Mouse (Mus musculus) kidney, adult 18-20 months (tissue): ENCODE results near the gene Samd4b.
"Not testable (repeated sequence)": the region's sequence is repeated elsewhere in the genome, so short reads cannot be mapped to it uniquely, and the experiment has no call there.

ENCODE experiments used
- DNase-seq: peaks from one replicate; pipeline ENCODE4 v3.0.0; 2021

Samd4b gene

DNA sequence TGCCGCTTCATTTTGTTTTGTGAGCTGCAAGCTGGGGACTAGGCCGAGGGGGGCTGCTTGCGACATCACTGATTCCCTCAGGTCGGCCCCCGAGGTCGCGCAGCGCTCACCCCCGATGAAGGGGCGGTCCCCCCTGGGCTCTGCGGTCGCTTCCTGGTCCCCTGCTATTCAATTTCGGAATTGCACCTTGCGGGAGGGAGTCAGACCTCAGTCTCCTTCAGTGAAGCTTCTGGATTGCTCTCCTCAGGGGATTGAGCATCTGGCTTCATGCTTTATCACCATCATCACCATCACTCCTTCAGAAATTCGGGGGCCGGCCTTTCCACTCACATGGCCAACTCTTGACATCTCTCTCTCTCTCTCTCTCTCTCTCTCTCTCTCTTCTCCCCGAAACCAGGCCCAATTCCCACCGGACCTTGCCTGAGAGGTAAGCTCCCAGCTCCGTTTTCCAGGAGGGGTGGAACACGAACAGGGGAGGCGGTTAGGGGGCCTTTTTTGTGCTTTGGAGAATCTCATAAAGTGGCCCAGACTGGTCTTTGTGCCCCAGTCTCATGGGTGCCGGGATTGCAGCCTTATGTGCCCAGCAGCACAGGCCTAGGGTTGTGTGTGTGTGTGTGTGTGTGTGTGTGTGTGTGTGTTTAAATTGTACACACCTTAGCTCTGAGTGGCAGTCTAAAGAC, 204.5 kb downstream of the Samd4b start:
- no peak for DNase-seq

- DNase-seq, result peak; percentile 96
Measured at GRCm38 (mm10) chr7:28392429-28393271, 205.3 kb downstream of the Samd4b start, which contains the start of the genes Med29 and Paf1. TSS of gene Med29 (minus strand) at chr7:28392708. TSS of gene Paf1 (plus strand) at chr7:28392951.

GRCm38 (mm10) chr7:28390331-28390730, 207.6 kb downstream of the Samd4b start:
- no peak for DNase-seq

DNA sequence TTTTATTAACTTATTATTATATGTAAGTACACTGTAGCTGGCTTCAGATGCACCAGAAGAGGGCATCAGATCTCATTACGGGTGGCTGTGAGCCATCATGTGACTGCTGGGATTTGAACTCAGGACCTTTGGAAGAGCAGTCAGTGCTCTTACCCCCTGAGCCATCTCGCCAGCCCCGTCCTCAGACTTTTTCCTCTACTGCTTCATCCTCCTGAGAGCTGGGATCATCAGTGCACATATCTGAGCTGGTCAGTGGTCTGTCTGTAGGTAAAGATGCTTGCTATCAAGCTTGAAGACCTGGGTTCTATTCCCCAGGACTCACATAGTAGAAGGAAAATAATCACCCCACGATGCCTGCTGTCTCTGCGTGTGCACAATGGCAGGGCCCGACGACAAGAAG, 210.6 kb downstream of the Samd4b start:
- not testable (repeated sequence) for DNase-seq

DNA sequence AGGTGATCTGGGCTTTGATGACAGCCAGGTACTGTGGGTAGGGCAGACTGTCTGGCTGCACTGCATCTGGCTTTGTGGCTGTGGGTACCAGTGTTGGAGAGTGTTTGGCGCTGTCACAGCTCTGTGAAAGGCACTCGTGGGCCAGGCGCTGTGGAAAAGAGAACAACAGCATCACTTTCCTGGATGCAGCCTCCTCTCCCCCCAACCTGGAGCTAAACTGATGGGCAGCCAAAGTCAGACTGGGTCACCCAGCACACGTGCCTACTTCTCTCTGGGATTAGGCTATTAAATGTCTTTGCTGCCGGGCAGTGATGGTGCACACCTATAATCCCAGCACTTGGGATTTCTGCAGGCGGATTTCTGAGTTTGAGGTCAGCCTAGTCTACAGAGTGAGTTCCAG, 211.1 kb downstream of the Samd4b start:
- not testable (repeated sequence) for DNase-seq

DNA sequence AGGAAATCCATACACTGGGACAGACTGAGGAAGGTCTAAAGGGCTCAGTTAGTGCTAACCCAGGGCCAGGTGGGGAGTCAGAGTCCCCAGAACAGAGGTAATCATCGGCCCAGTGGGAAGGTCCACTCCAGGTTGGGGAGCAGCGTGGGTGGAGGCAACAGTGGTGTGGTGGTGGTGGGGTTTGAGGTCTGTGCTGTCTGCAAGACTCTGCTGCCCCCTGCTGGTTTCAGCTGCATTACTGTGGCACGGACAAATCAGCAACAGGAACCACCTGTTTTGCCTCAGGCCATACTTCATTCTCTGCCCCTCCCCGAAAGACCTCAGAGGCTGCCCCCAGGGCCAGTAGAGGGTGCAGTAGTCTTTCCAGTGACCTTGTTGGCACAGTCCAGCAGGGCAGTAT, 211.5 kb downstream of the Samd4b start:
- DNase-seq, result peak; percentile 88

DNA sequence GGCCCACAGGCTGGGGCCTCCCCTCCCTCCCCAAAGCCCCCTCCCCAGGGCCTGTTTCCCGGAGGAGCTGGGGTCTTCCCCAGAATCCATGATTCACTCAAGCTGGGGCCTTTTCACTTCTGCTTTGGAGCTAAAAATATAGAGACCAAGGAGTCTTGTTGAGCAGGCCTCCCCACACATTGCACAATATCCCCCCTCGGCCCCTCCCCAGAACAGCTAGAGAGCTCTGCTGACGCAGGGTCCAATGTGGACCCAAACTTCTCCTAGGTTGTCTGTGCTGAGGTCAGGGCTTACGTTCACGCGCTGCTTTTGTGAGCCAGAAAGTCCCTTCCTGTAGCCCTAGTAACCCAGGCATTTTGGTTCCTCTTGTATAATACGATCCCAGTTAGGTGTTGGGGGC, 211.9 kb downstream of the Samd4b start:
- no peak for DNase-seq

DNA sequence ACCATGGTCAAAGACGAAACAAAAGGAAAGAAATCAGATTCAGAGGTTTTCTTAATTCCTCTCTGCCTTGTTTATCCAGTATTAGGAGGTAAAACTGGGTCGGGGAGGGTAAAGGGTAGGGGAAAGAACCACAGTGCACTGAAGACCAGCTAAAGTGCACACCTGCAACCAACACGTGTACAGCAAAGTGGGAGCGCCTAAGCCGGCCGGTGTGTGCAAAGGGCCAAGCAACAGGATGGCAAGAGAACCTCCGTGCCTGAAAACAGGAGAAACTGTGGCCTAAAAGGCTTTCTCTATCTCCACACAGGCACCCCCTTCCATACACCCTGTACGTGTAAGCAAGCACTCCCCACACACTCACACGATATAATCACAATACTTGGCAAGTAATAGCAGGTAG, 212.7 kb downstream of the Samd4b start:
- no peak for DNase-seq

DNA sequence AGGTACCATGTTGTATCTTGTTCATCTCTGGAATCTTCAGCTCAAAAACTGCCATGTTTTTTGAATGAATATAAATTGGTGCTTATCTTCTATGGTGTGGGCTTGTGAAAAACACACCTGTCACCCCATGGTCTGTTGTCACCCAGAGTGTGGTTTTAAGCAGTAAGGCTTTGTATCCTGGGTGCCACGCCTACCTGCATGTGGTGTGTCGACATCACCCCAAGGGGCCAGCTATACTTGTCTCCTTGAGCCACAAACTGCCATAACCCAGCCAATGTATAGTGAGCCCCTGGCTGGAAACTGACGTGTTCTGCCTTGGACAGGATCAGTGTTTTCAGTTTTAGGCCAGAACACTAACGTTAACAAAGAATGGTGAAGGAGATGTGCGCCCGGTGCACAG, 213.8 kb downstream of the Samd4b start:
- no peak for DNase-seq

DNA sequence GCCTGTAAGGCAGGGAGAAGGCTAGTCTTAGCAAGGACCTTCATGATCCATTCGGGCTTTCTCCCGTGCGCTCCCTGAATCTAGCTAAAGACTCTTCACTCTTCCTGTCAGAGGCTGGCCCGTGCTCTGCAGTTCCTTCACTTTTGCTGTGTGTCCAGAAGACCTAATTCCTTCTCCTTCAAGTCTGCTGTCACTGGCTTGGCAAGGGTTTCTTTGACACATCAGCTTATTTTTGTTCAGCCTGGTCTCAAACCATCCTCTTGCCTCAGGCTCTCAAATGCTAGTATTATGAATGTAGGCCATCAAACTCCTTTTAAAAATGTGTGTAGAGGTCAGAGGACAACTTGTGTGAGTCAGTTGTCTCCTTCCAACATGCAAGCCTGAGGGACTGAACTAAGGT, 214.3 kb downstream of the Samd4b start:
- no peak for DNase-seq

- DNase-seq, result peak; percentile 71
Measured at GRCm38 (mm10) chr7:28382981-28383396, 215.0 kb downstream of the Samd4b start.

GRCm38 (mm10) chr7:28382347-28382951, 215.5 kb downstream of the Samd4b start:
- DNase-seq, result no peak

GRCm38 (mm10) chr7:28381938-28382337, 216.0 kb downstream of the Samd4b start:
- peak; percentile 87 for DNase-seq

- DNase-seq, result peak; percentile 75
Measured at GRCm38 (mm10) chr7:28381017-28381790, 216.7 kb downstream of the Samd4b start.

GRCm38 (mm10) chr7:28380237-28381016, 217.5 kb downstream of the Samd4b start, which contains the start of gene Zfp36:
TSS of gene Zfp36 (minus strand) at chr7:28380253.
- no peak for DNase-seq

GRCm38 (mm10) chr7:28378769-28379651, 218.9 kb downstream of the Samd4b start:
- DNase-seq, result peak; percentile 98

- peak; percentile 86 for DNase-seq
Measured at GRCm38 (mm10) chr7:28378066-28378690, 219.8 kb downstream of the Samd4b start.

- DNase-seq, result peak; percentile 68
Measured at GRCm38 (mm10) chr7:28377190-28378065, 220.5 kb downstream of the Samd4b start.
